Mouse (Mus musculus) monocyte, adult 5-6 weeks (primary cell): ENCODE measurements at regions not wholly inside any gene's neighbourhood (a gene's known extent, or its start where the extent isn't known, plus 50 kb on each side); places are given as distances from the start of the nearest gene placed in this dataset.

Source experiments
- ATAC-seq: fragments of 153-309, 156-312 bp; replicated peaks from 2 replicates; pipeline ENCODE4 v1.8.0; 2017; ENCODE audit warnings: mild to moderate bottlenecking; ENCODE audit not compliant: low TSS enrichment, insufficient number of reproducible peaks, severe bottlenecking, poor library complexity, low FRiP score

DNA sequence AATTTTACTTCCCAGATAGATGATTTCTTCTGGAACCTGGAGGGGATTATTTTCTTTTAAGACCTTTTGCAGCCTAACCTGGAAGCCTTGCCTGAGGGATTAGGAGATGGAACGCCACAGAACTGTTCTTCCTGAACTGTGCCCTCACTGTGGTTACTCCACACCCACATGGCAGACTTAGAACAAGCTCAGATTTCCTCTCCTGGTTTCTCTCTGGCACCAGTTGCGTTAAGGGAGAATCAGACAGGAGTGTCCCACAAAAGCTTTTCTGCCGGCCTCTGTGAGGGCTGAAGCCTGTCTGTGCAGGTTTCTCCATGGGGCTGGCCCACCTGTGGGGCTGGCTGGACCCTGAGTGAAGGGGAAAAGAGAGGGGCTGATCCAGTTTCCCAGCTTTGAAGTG lies 500.1 kb upstream of the Btbd3 start:
- ATAC-seq = no peak

DNA sequence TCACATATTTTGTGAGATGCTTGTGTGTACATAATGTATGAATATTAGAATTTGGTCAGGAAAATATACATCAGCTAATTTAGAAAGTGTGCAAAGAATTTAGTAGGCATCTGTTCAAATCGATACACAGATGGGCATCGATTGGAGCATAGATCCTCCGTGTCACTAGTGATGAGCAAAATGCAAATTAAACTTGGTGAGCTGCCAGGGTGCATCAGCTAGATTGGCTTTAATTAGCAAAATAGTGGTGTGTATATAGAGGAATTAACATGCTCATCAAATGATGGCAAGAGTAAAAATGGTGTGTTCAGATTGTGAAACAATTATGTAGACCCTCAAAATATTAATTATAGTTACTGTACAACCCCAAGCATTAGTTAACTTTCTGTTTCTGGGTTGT lies 501.9 kb upstream of the Btbd3 start:
- no peak for ATAC-seq

- no peak for ATAC-seq
Measured at GRCm38 (mm10) chr2:137732410-137732809, 524.0 kb upstream of the Btbd3 start.

GRCm38 (mm10) chr2:137730472-137730931 lies 525.9 kb upstream of the Btbd3 start:
- no peak for ATAC-seq

- ATAC-seq = no peak
Measured at GRCm38 (mm10) chr2:137729871-137730270, 526.5 kb upstream of the Btbd3 start.

- no peak for ATAC-seq
Measured at GRCm38 (mm10) chr2:137729207-137729606, 527.2 kb upstream of the Btbd3 start.

DNA sequence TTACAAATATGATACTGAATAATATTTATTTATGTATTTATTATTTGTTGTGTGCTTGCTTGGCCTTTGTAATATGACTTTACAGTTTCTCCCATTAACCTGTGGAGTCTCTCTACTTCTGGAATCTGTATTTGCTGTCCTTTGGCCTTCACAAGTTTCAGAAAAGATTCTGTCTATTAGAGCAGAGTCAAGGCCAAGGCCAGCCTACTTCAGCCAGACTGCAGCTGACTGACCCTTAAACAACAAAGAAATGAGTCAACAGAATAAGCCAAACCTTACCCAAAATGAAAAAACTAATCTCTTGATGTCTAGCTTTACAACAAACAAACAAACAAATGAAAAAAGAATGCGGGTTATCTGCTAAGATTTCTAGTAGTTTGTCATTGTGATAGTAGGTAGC lies 532.7 kb upstream of the Btbd3 start:
- ATAC-seq = no peak

GRCm38 (mm10) chr2:137721767-137722424 lies 534.5 kb upstream of the Btbd3 start:
- ATAC-seq = no peak

DNA sequence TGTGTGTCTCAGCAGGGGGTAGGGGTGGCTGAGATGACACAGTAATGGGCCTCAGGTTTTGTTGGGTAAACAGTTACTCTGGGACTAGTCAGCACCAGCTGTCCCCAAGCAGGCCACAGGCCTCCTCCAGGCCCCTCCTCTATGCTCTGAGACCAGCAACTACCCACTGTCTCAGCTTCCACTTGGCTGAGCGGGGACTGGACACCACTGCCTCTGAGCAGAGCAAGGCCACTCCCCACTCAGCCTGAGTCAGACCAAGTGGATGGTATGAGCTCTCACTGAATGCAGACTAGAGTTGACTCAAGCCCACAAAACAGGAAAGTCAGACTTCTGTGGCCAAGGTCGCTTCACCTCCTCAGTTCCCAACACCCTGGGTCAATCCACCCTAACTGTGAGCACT lies 540.5 kb upstream of the Btbd3 start:
- no peak for ATAC-seq

GRCm38 (mm10) chr2:137706528-137706988 lies 549.8 kb upstream of the Btbd3 start:
- ATAC-seq = no peak

DNA sequence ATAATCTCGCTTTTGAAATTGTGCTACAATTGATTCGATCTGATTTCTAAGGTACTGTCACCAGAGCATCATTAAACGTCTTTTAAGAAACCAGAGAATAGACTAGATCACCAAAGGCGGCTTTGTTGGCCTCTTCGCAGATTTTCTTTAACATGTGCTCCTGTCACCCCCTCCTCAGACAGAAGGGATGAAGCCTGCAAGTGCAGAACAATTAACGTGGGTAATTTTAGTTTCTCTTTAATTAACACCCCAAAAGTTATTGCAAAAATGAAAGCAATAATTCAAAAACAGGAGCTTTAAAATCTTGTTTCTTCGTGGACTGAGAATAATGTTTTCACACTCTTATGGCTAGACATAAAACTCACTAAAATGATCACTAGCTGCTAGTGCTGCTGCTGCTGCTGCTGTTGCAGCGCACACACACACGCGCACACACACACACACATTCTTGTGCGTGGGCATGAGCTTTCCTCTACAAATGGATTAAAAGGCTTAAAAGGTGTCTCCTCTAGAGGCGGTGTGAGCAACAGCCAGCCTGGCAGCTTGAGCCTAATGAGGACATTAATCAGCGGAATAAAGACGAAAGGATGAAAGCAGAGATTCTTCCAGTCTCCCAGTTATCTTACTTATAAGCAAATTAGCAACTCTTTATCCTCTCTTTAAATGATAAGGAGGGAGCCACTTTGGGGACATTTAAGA lies 550.5 kb upstream of the Btbd3 start:
- no peak for ATAC-seq

- no peak for ATAC-seq
Measured at GRCm38 (mm10) chr2:137704948-137705723, 551.2 kb upstream of the Btbd3 start.

DNA sequence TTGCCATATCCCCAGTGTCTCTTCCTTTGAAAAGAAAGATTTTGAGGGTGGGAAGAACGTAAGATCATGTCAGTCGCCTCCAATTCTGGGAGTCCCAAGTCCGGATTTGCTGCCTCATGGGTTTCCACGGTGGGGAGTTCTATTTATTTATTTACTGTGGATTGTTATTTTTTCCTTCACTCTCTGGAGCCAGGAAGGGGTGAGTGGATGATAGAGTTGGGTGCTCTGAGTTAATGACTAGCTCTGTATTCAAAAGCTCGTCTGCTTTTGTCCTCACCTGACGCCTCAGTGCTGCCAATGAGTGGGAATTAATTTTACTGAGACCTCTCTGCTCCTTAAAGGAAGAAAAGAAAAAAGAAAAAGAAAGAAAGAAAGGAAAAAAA lies 551.8 kb upstream of the Btbd3 start:
- ATAC-seq = no peak

GRCm38 (mm10) chr2:137704051-137704450 lies 552.3 kb upstream of the Btbd3 start:
- no peak for ATAC-seq

GRCm38 (mm10) chr2:137695885-137696284 lies 560.5 kb upstream of the Btbd3 start:
- no peak for ATAC-seq

DNA sequence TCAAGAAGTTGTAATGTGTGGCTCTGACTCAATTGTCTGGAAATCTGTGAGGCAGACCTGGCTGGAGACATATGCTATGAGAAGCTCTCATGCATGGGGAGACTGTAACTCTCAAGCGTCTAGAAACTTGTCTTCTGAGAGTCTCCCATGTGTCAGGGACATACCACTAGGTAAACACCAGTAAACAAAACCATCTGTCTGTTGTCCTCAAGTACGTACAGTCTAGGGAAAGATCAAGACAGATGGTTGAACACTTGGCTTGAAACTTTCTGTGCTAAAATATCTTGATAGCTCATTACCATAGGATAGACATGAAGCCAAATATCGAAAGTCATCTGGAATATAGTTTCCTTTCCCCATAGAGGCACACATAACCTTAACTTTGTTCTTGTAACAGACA lies 562.3 kb upstream of the Btbd3 start:
- no peak for ATAC-seq

- ATAC-seq = no peak
Measured at GRCm38 (mm10) chr2:137687208-137687607, 569.2 kb upstream of the Btbd3 start.

GRCm38 (mm10) chr2:137686735-137687134 lies 569.6 kb upstream of the Btbd3 start:
- no peak for ATAC-seq

- no peak for ATAC-seq
Measured at GRCm38 (mm10) chr2:137681762-137682161, 565.3 kb upstream of the Jag1 start.

DNA sequence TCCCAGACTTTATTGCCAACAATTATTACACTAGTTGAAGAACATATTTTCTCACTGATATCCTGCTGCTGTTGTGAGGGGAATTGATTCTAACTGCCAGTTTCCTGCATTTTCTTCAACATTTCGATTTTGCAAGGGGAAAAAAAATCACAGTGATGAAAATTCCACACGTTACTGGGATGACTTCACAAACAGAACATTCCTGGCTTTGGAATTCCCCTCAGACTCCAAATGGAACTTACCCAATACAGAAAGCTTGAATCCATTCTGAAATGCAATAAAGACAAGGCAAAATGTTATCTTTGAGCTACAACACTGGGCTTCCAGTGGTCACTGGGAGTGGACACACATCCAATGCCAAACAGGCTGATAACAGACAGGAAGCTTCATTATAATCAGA lies 546.7 kb upstream of the Jag1 start:
- ATAC-seq = no peak
